Mouse (Mus musculus) left cerebral cortex, adult 8-10 months (tissue): Measurements from ENCODE around the gene Fam208b. TPM values are rescaled to one million over a fixed set of nuclear protein-coding genes. Genes with fewer than 3 reads are reported as not detected.
"Not testable (repeated sequence)": the region's sequence is repeated elsewhere in the genome, so short reads cannot be mapped to it uniquely, and the experiment has no call there.

ENCODE experiments used
- DNase-seq, 2 experiments: peaks; one replicate each; pipeline ENCODE4 v3.0.0; 2022; ENCODE audit warnings: low spot score in 2 of 2
- total RNA-seq, 4 experiments: library from RNA; stranded (reverse); gene quantifications; 2 replicates each; pipeline ENCODE4 v1.2.4; 2022

The Fam208b gene
- total RNA-seq, 4 experiments from 2014 or later = 24.8 to 28.9 (median 25.6) TPM

DNA sequence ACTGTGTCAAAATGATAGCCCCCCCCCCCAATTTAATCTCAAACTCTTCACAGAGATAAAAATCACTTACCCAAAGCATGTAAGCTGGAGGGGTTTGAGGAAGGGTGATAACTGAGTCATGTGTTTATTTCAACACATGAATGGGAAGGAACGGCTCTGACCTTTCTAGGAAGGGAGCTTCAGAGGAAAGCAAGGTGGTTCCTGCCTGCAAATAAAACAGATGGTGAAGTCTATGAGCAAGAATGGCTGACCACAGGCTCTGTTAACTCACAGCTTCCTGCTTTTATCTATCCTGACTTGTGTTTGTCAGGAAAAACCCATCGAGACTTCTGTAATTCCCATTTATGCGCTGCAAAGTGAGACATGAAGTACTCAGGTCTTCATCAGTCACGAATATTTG is 91.6 kb downstream of the Fam208b start:
- not testable (repeated sequence) for DNase-seq

Other genes with a start within 250 kb of the Fam208b start
- gene Gdi2, start 73.0 kb downstream of the Fam208b start, total RNA-seq = 100 to 1,000 TPM; 316 to 326 (median 319) TPM
- gene Asb13, start 22.9 kb upstream of the Fam208b start, total RNA-seq = 10 to 100 TPM; 41.9 to 50.4 (median 47.5) TPM
- under 1 TPM in 1 of 4 experiments, not detected in 3; 0.35 TPM for gene Calml3, start 193.2 kb upstream of the Fam208b start, total RNA-seq
- gene Calm4, start 226.6 kb upstream of the Fam208b start, total RNA-seq = not detected
- not detected for gene Calm5, start 243.1 kb upstream of the Fam208b start, total RNA-seq